18 mouse cellular contexts compared by ENCODE assay signal in genomic region chr6:75539703-75540102, GRCm38 (mm10).
"Had no signal": no experiment of that assay in that cellular context is flagged by ENCODE, and none has a peak within 500 bp of the region (broad histone marks: within the 10 kb centered on the region; RNA-seq: fewer than 3 reads in every experiment).

No protein-coding gene starts in this region.

- H3K4me2 ChIP-seq: lung, embryonic 15.5 days; midbrain, embryonic 11.5 days; midbrain, embryonic 13.5 days; midbrain, embryonic 15.5 days; neural tube, embryonic 13.5 days; stomach, embryonic 15.5 days had no signal

- H3K4me3 ChIP-seq: lung, embryonic 15.5 days; megakaryocyte, embryonic 14.5 days; midbrain, embryonic 13.5 days; midbrain, embryonic 15.5 days; neural tube, embryonic 13.5 days; stomach, embryonic 15.5 days had no signal

- H3K9me3 ChIP-seq: lung, embryonic 15.5 days; megakaryocyte, embryonic 14.5 days; midbrain, embryonic 13.5 days; midbrain, embryonic 15.5 days; neural tube, embryonic 13.5 days; stomach, embryonic 15.5 days had no signal

- H3K36me3 ChIP-seq: lung, embryonic 15.5 days; midbrain, embryonic 13.5 days; midbrain, embryonic 15.5 days; neural tube, embryonic 13.5 days; stomach, embryonic 15.5 days had no signal

- H3K27ac ChIP-seq: lung, embryonic 15.5 days; macrophage; midbrain, embryonic 13.5 days; midbrain, embryonic 15.5 days; neural tube, embryonic 13.5 days; stomach, embryonic 15.5 days; stomach, postnatal 0 days had no signal

- H3K27me3 ChIP-seq: lung, embryonic 15.5 days; megakaryocyte, embryonic 14.5 days; midbrain, embryonic 13.5 days; midbrain, embryonic 15.5 days; neural tube, embryonic 13.5 days; stomach, embryonic 15.5 days had no signal

- H3K4me1 ChIP-seq: lung, embryonic 15.5 days; megakaryocyte, embryonic 14.5 days; midbrain, embryonic 13.5 days; midbrain, embryonic 15.5 days; neural tube, embryonic 13.5 days; stomach, embryonic 15.5 days had no signal

- ATAC-seq: liver, postnatal 0 days; lung, postnatal 0 days; midbrain, embryonic 13.5 days; midbrain, embryonic 15.5 days had no signal

- H3K9ac ChIP-seq: liver, postnatal 0 days; lung, embryonic 15.5 days; midbrain, embryonic 13.5 days; midbrain, embryonic 15.5 days; neural tube, embryonic 13.5 days; stomach, embryonic 15.5 days had no signal

- DNase-seq: liver, postnatal 0 days; lung, adult 2 months; lung, postnatal 14 days; lung, postnatal 36 days; right cerebral cortex, postnatal 14 days; thymus, adult 2 months; thymus, postnatal 25 days; thymus, postnatal 4 days had no signal
